Mouse (Mus musculus) left cerebral cortex, adult 9 months (tissue): Measurements from ENCODE around the gene Grm6.

Experiments
- DNase-seq, 2 experiments: peaks; one replicate each; pipeline ENCODE4 v3.0.0; 2022; ENCODE audit warnings: low spot score in 2 of 2

Gene Grm6

DNA sequence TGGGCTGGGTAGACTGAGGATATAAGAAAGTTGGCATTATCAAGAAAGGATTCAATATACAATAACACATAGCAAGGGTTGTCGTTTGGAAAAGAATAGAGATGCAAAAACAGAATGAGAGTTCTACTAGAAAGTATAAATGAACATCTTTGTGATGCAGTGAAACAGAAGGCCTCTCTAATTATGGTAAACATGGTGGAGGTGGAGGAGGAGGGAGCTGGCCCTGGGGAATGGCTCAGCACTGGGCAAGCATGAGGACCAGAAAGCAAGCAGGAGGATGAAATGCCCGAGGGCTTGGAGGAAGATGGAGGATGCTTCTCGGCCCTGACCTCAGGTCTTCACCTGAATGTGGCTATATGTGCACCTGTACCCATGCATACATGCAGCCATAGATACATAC, 64.0 kb downstream of the Grm6 start:
- DNase-seq: no peak
